Mouse (Mus musculus) liver, embryonic 18 days (tissue): ENCODE data around the gene Prnp. TPM values are rescaled to one million over a fixed set of nuclear protein-coding genes. Genes with fewer than 3 reads are reported as not detected.

Experiments used
- polyA plus RNA-seq: library from polyadenylated mRNA; depleted of rRNA; stranded (reverse); fragments of >200 nt; gene quantifications from 2 replicates; pipeline ENCODE4 v1.2.3, GENCODE M21; 2012; rRNA removed

Prnp gene
- 13.3 and 13.6 TPM in 2 replicates for polyA plus RNA-seq

DNA sequence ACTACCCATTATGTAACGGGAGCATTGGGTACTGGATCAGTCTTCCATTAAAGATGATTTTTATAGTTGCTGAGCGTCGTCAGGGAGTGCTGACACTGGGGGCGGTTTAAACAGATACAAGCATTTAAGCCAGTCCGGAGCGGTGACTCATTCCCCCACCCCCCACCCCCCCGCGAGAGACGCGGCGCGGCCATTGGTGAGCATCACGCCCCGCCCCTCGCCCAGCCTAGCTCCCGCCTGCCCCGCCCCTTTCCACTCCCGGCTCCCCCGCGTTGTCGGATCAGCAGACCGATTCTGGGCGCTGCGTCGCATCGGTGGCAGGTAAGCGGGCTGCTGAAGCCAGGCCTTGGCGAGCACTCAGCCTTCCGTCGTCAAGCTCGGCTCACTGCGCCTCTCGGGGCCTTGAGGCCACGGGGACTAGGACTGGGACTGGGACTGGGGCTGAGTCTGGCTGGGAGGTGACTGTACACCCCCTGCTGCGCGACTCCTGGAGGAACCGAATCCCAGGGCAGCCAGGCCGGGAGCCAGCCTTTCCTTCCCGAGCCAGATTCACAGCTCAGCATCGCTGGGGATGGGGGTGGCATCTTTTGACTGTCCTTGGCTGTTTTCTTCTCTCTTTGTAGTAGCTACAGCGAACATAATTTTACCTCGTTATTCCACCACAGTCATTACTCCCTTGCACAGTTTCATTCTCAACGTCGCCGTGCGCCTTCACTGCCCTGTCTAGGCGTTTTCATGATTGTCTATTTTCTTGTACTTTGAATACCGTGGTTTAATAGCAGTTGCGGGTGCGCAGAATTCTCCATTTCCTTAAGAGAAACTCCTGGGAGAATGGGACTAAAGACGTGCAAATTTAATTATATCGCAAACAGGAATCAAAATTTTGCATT, at the start of gene Prnp, which contains the start of gene Prn:
Gene Prnp (plus strand): TSS at position 246 of the 890 bp plus-strand sequence.
Gene Prn (plus strand): TSS at position 275 of the 890 bp plus-strand sequence.

GRCm38 (mm10) chr2:131950598-131951095, 40.9 kb downstream of the Prnp start, which contains the start of gene Prnd:
Gene Prnd, plus strand, starts transcription at chr2:131950861.

Other genes starting within 250 kb of the Prnp start
- 0.02 TPM in 1 of 2 replicates, not detected in the other for gene Erv3, start 50.2 kb upstream of the Prnp start, polyA plus RNA-seq
- gene Prn, start within 50 bp of the Prnp start, polyA plus RNA-seq: 0.03 TPM in 1 of 2 replicates, not detected in the other
- gene Prnd, start 40.9 kb downstream of the Prnp start, polyA plus RNA-seq: 0.26 and 0.34 TPM in 2 replicates
- gene Rassf2, start 120.3 kb downstream of the Prnp start, polyA plus RNA-seq: 2.8 and 3.3 TPM in 2 replicates
- gene Slc23a2, start 235.2 kb downstream of the Prnp start, polyA plus RNA-seq: 4.0 and 4.1 TPM in 2 replicates